Mouse (Mus musculus) neural tube, embryonic 14.5 days (tissue): ENCODE results near the gene Aldh3a2. TPM values are rescaled to one million over a fixed set of nuclear protein-coding genes. Genes with fewer than 3 reads are reported as not detected.
"Not testable (repeated sequence)": the region's sequence is repeated elsewhere in the genome, so short reads cannot be mapped to it uniquely, and the experiment has no call there.

Experiments used
- ATAC-seq: fragments of 200-750 bp; cut with Nextera tagmentation; 2 replicates; pipeline ENCODE4 v1.8.0; 2017; ENCODE audit warnings: low read depth, mild to moderate bottlenecking, moderate TSS enrichment, moderate library complexity
- H3K27ac ChIP-seq: fragments of 300-500 bp; sonication (generic); 2 replicates; pipeline ENCODE4 v1.5.1; 2014; ENCODE audit warnings: low read depth, mild to moderate bottlenecking, control low read depth, low read length, moderate library complexity, mixed read lengths
- H3K27me3 ChIP-seq: fragments of 300-500 bp; sonication (generic); 2 replicates; pipeline ENCODE4 v1.6.1; 2014; ENCODE audit warnings: low read length; ENCODE audit not compliant: control insufficient read depth, insufficient read depth
- H3K36me3 ChIP-seq: fragments of 300-500 bp; sonication (generic); 2 replicates; pipeline ENCODE4 v1.6.1; 2014; ENCODE audit warnings: low read length, mixed read lengths; ENCODE audit not compliant: control insufficient read depth, insufficient read depth
- H3K4me1 ChIP-seq: fragments of 300-500 bp; sonication (generic); 2 replicates; pipeline ENCODE4 v1.6.1; 2014; ENCODE audit warnings: low read length; ENCODE audit not compliant: control insufficient read depth, insufficient read depth
- H3K4me2 ChIP-seq: fragments of 300-500 bp; sonication (generic); 2 replicates; pipeline ENCODE4 v1.6.1; 2014; ENCODE audit warnings: mild to moderate bottlenecking, low read depth, low read length, control low read depth
- H3K4me3 ChIP-seq: fragments of 300-500 bp; sonication (generic); 2 replicates; pipeline ENCODE4 v1.5.1; 2014; ENCODE audit warnings: low read depth, low read length, control low read depth, mixed read lengths
- H3K9ac ChIP-seq: fragments of 300-500 bp; sonication (generic); replicated peaks from 2 replicates; pipeline ENCODE4 v1.6.1; 2014; ENCODE audit warnings: low read depth, mild to moderate bottlenecking, control low read depth, low read length, mixed read lengths
- H3K9me3 ChIP-seq: fragments of 300-500 bp; sonication (generic); 2 replicates; pipeline ENCODE4 v1.6.1; 2016; ENCODE audit warnings: low read length; ENCODE audit not compliant: control insufficient read depth
- WGBS: fragments of 180-500 bp; shearing (Covaris S2); extraction: QIAGEN DNeasy Blood & Tissue Kit; methylation state at CpG from one replicate; pipeline ENCODE4 v1.1.7; 2014; 5-methylcytosine and 5-hydroxymethylcytosine counted together
- polyA plus RNA-seq: library from polyadenylated mRNA; unstranded; fragments of >200 nt; fragmentation: Nextera tagmentation; extraction: Ambion mirVana; gene quantifications from 2 replicates; pipeline ENCODE4 v1.2.1, GENCODE M21; 2014

Aldh3a2 gene
- polyA plus RNA-seq, 1 experiment from 2014 or later: 29.1 TPM

GRCm38 (mm10) chr11:61196616-61197353 lies 70.5 kb downstream of the Aldh3a2 start:
- H3K4me3 ChIP-seq: no peak overlapping the region
- WGBS: 87% methylated on average over 14 of the region's 14 CpGs
- ATAC-seq: no peak
- H3K4me2 ChIP-seq: no peak overlapping the region
- H3K36me3 ChIP-seq: no peaks in the 10 kb centered on the region
- H3K27ac ChIP-seq: no peak overlapping the region
- H3K9me3 ChIP-seq: no peaks in the 10 kb centered on the region
- H3K27me3 ChIP-seq: no peaks in the 10 kb centered on the region
- no peak overlapping the region for H3K9ac ChIP-seq
- H3K4me1 ChIP-seq: no peaks in the 10 kb centered on the region

- no peaks in the 10 kb centered on the region for H3K36me3 ChIP-seq
- no peak overlapping the region for H3K4me3 ChIP-seq
- ATAC-seq: no peak
- H3K9ac ChIP-seq: no peak overlapping the region
- no peaks in the 10 kb centered on the region for H3K4me1 ChIP-seq
- H3K27me3 ChIP-seq: no peaks in the 10 kb centered on the region
- H3K27ac ChIP-seq: no peak overlapping the region
- H3K4me2 ChIP-seq: no peak overlapping the region
- no peaks in the 10 kb centered on the region for H3K9me3 ChIP-seq
- WGBS: 9% methylated on average over 9 of the region's 9 CpGs
These were observed 73.9 kb downstream of the Aldh3a2 start for GRCm38 (mm10) chr11:61193392-61193791.

GRCm38 (mm10) chr11:61192779-61193178 lies 74.5 kb downstream of the Aldh3a2 start:
- no peak overlapping the region for H3K27ac ChIP-seq
- 96% methylated on average over 2 of the region's 2 CpGs for WGBS

GRCm38 (mm10) chr11:61192123-61192522 lies 75.1 kb downstream of the Aldh3a2 start:
- H3K4me1 ChIP-seq, H3K4me2 ChIP-seq, ATAC-seq, H3K27me3 ChIP-seq, H3K9me3 ChIP-seq, H3K4me3 ChIP-seq, H3K27ac ChIP-seq, H3K36me3 ChIP-seq, H3K9ac ChIP-seq: not testable (repeated sequence)
- 100% methylated on average over 6 of the region's 10 CpGs for WGBS

More at GRCm38 (mm10) chr11:61192779-61193178, 74.5 kb downstream of the Aldh3a2 start:
- Histone ChIP-seq H3K4me3 (no peak overlapping the region), H3K9ac (no peak overlapping the region), H3K9me3 (no peaks in the 10 kb centered on the region), H3K27me3 (no peaks in the 10 kb centered on the region), H3K4me2 (no peak overlapping the region), H3K36me3 (no peaks in the 10 kb centered on the region), H3K4me1 (no peaks in the 10 kb centered on the region)
- no peak for ATAC-seq

- no peaks in the 10 kb centered on the region for H3K27me3 ChIP-seq
- H3K36me3 ChIP-seq: no peaks in the 10 kb centered on the region
- H3K4me1 ChIP-seq: no peaks in the 10 kb centered on the region
- no peak overlapping the region for H3K4me3 ChIP-seq
- H3K4me2 ChIP-seq: no peak overlapping the region
- ATAC-seq: no peak
- H3K9ac ChIP-seq: no peak overlapping the region
- no peak overlapping the region for H3K27ac ChIP-seq
- H3K9me3 ChIP-seq: no peaks in the 10 kb centered on the region
- 47% methylated on average over 2 of the region's 2 CpGs for WGBS
These were observed 76.5 kb downstream of the Aldh3a2 start for GRCm38 (mm10) chr11:61190776-61191175.

GRCm38 (mm10) chr11:61183820-61184219 lies 83.4 kb downstream of the Aldh3a2 start:
- Histone ChIP-seq H3K27ac (no peak overlapping the region), H3K36me3 (no peaks in the 10 kb centered on the region), H3K27me3 (no peaks in the 10 kb centered on the region), H3K4me3 (no peak overlapping the region), H3K4me2 (no peak overlapping the region), H3K9ac (no peak overlapping the region), H3K4me1 (no peaks in the 10 kb centered on the region), H3K9me3 (no peaks in the 10 kb centered on the region)
- WGBS: 81% methylated on average over 1 of the region's 1 CpGs
- ATAC-seq: no peak

GRCm38 (mm10) chr11:61181624-61182023 lies 85.6 kb downstream of the Aldh3a2 start:
- no peaks in the 10 kb centered on the region for H3K4me1 ChIP-seq
- no peak overlapping the region for H3K4me2 ChIP-seq
- no peaks in the 10 kb centered on the region for H3K27me3 ChIP-seq

GRCm38 (mm10) chr11:61180361-61180760 lies 86.9 kb downstream of the Aldh3a2 start:
- Histone ChIP-seq H3K27me3 (no peaks in the 10 kb centered on the region), H3K9ac (no peak overlapping the region), H3K9me3 (no peaks in the 10 kb centered on the region), H3K4me2 (no peak overlapping the region), H3K36me3 (no peaks in the 10 kb centered on the region), H3K4me1 (peaks cover 7% of the 10 kb centered on the region; the same call in 1 of the 2 replicates), H3K4me3 (no peak overlapping the region), H3K27ac (peak overlapping the region; percentile 46; the same call in 1 of the 2 replicates)
- ATAC-seq: no peak
- 60% methylated on average over 3 of the region's 3 CpGs for WGBS

More at GRCm38 (mm10) chr11:61181624-61182023, 85.6 kb downstream of the Aldh3a2 start:
- Histone ChIP-seq H3K9me3 (no peaks in the 10 kb centered on the region), H3K4me3 (no peak overlapping the region), H3K27ac (no peak overlapping the region), H3K9ac (no peak overlapping the region), H3K36me3 (no peaks in the 10 kb centered on the region)
- no peak for ATAC-seq

- no peak overlapping the region for H3K4me2 ChIP-seq
- peaks cover 26% of the 10 kb centered on the region for H3K4me1 ChIP-seq
- ATAC-seq: no peak
- no peaks in the 10 kb centered on the region for H3K36me3 ChIP-seq
- H3K9me3 ChIP-seq: no peaks in the 10 kb centered on the region
- peak overlapping the region; percentile 88 for H3K27ac ChIP-seq
- no peak overlapping the region for H3K9ac ChIP-seq
- no peaks in the 10 kb centered on the region for H3K27me3 ChIP-seq
- no peak overlapping the region for H3K4me3 ChIP-seq
- 93% methylated on average over 1 of the region's 1 CpGs for WGBS
These were observed 90.9 kb downstream of the Aldh3a2 start for GRCm38 (mm10) chr11:61176321-61176720.
